Mouse (Mus musculus) intestine, embryonic 14.5 days (tissue): ENCODE results near the gene Sucla2. TPM values are rescaled to one million over a fixed set of nuclear protein-coding genes. Genes with fewer than 3 reads are reported as not detected.

Experiments used
- ATAC-seq: fragments of 200-750 bp; cut with Nextera tagmentation; replicated peaks from 2 replicates; pipeline ENCODE4 v1.8.0; 2017; ENCODE audit warnings: low read depth, moderate number of reproducible peaks, moderate TSS enrichment, moderate library complexity; ENCODE audit not compliant: low FRiP score, low TSS enrichment
- DNase-seq: peaks from one replicate; pipeline ENCODE4 v3.0.0-alpha.2; 2018; ENCODE audit warnings: low spot score
- H3K27ac ChIP-seq: fragments of 300-500 bp; sonication (generic); 2 replicates; pipeline ENCODE4 v1.5.1; 2014; ENCODE audit warnings: low read depth, mild to moderate bottlenecking, control low read depth
- H3K27me3 ChIP-seq: fragments of 300-500 bp; sonication (generic); replicated peaks from 2 replicates; pipeline ENCODE4 v1.6.1; 2014; ENCODE audit warnings: low read length, control low read depth; ENCODE audit not compliant: control insufficient read depth, insufficient read depth
- H3K36me3 ChIP-seq: fragments of 300-500 bp; sonication (generic); 2 replicates; pipeline ENCODE4 v1.6.1; 2014; ENCODE audit warnings: low read length, control low read depth; ENCODE audit not compliant: control insufficient read depth, insufficient read depth
- H3K4me1 ChIP-seq: fragments of 300-500 bp; sonication (generic); replicated peaks from 2 replicates; pipeline ENCODE4 v1.6.1; 2014; ENCODE audit warnings: low read length, control low read depth, mixed read lengths; ENCODE audit not compliant: control insufficient read depth, insufficient read depth
- H3K4me2 ChIP-seq: fragments of 300-500 bp; sonication (generic); 2 replicates; pipeline ENCODE4 v1.6.1; 2014; ENCODE audit warnings: low read length
- H3K4me3 ChIP-seq: fragments of 300-500 bp; sonication (generic); 2 replicates; pipeline ENCODE4 v1.5.1; 2014; ENCODE audit warnings: low read depth, low read length, control low read depth, mixed read lengths
- H3K9ac ChIP-seq: fragments of 300-500 bp; sonication (generic); 2 replicates; pipeline ENCODE4 v1.6.1; 2014; ENCODE audit warnings: mild to moderate bottlenecking, low read length
- H3K9me3 ChIP-seq: fragments of 300-500 bp; sonication (generic); 2 replicates; pipeline ENCODE4 v1.6.1; 2016; ENCODE audit warnings: low read length, control low read depth; ENCODE audit not compliant: control insufficient read depth
- WGBS: fragments of 180-500 bp; shearing (Covaris S2); extraction: QIAGEN DNeasy Blood & Tissue Kit; methylation state at CpG from one replicate; pipeline ENCODE4 v1.1.7; 2014; 5-methylcytosine and 5-hydroxymethylcytosine counted together
- polyA plus RNA-seq: library from polyadenylated mRNA; unstranded; fragments of >200 nt; fragmentation: Nextera tagmentation; extraction: Ambion mirVana; gene quantifications from 2 replicates; pipeline ENCODE4 v1.2.1, GENCODE M21; 2014

Gene Sucla2
- polyA plus RNA-seq, 1 experiment from 2014 or later = 110 TPM

- H3K9ac ChIP-seq = no peak overlapping the region
- H3K4me1 ChIP-seq = no peaks in the 10 kb centered on the region
- no peaks in the 10 kb centered on the region for H3K9me3 ChIP-seq
- H3K27ac ChIP-seq = no peak overlapping the region
- H3K4me3 ChIP-seq = no peak overlapping the region
- 76% methylated on average over 5 of the region's 5 CpGs for WGBS
- no peak for DNase-seq
- no peaks in the 10 kb centered on the region for H3K27me3 ChIP-seq
- no peak overlapping the region for H3K4me2 ChIP-seq
- ATAC-seq = no peak
- no peaks in the 10 kb centered on the region for H3K36me3 ChIP-seq
These were observed 38.5 kb upstream of the Sucla2 start for GRCm38 (mm10) chr14:73486641-73487040.

- H3K4me3 ChIP-seq = no peak overlapping the region
- H3K36me3 ChIP-seq = no peaks in the 10 kb centered on the region
- no peak for ATAC-seq
These were observed 31.8 kb upstream of the Sucla2 start for GRCm38 (mm10) chr14:73493356-73493755.

GRCm38 (mm10) chr14:73494122-73494521 is 31.0 kb upstream of the Sucla2 start:
- no peaks in the 10 kb centered on the region for H3K9me3 ChIP-seq
- no peaks in the 10 kb centered on the region for H3K27me3 ChIP-seq
- H3K27ac ChIP-seq = no peak overlapping the region
- no peak overlapping the region for H3K9ac ChIP-seq
- no peak overlapping the region for H3K4me3 ChIP-seq
- H3K4me2 ChIP-seq = no peak overlapping the region
- H3K4me1 ChIP-seq = no peaks in the 10 kb centered on the region
- WGBS = 72% methylated on average over 6 of the region's 6 CpGs
- DNase-seq (no peak), ATAC-seq (no peak)
- H3K36me3 ChIP-seq = no peaks in the 10 kb centered on the region

More at GRCm38 (mm10) chr14:73493356-73493755, 31.8 kb upstream of the Sucla2 start:
- H3K9ac ChIP-seq = no peak overlapping the region
- no peaks in the 10 kb centered on the region for H3K4me1 ChIP-seq
- 95% methylated on average over 6 of the region's 6 CpGs for WGBS
- no peaks in the 10 kb centered on the region for H3K27me3 ChIP-seq
- H3K27ac ChIP-seq = no peak overlapping the region
- H3K9me3 ChIP-seq = no peaks in the 10 kb centered on the region
- no peak overlapping the region for H3K4me2 ChIP-seq
- no peak for DNase-seq

GRCm38 (mm10) chr14:73495753-73496152 is 29.4 kb upstream of the Sucla2 start:
- no peaks in the 10 kb centered on the region for H3K27me3 ChIP-seq
- no peak overlapping the region for H3K27ac ChIP-seq
- WGBS = 74% methylated on average over 7 of the region's 7 CpGs
- ATAC-seq (no peak), DNase-seq (no peak)
- H3K4me1 ChIP-seq = no peaks in the 10 kb centered on the region
- H3K4me2 ChIP-seq = no peak overlapping the region
- no peaks in the 10 kb centered on the region for H3K36me3 ChIP-seq
- H3K9ac ChIP-seq = no peak overlapping the region
- no peak overlapping the region for H3K4me3 ChIP-seq
- no peaks in the 10 kb centered on the region for H3K9me3 ChIP-seq

GRCm38 (mm10) chr14:73501283-73501682 is 23.8 kb upstream of the Sucla2 start:
- no peaks in the 10 kb centered on the region for H3K27me3 ChIP-seq
- H3K27ac ChIP-seq = no peak overlapping the region
- 82% methylated on average over 9 of the region's 9 CpGs for WGBS
- ATAC-seq (no peak), DNase-seq (no peak)
- H3K9ac ChIP-seq = no peak overlapping the region
- no peaks in the 10 kb centered on the region for H3K4me1 ChIP-seq
- H3K4me3 ChIP-seq = no peak overlapping the region
- H3K4me2 ChIP-seq = no peak overlapping the region
- H3K9me3 ChIP-seq = no peaks in the 10 kb centered on the region
- H3K36me3 ChIP-seq = no peaks in the 10 kb centered on the region

- no peak for ATAC-seq
These were observed 23.4 kb upstream of the Sucla2 start for GRCm38 (mm10) chr14:73501721-73502120.

GRCm38 (mm10) chr14:73502591-73503184 is 22.4 kb upstream of the Sucla2 start:
- DNase-seq = no peak
- H3K4me3 ChIP-seq = no peak overlapping the region
- no peaks in the 10 kb centered on the region for H3K36me3 ChIP-seq
- H3K9ac ChIP-seq = no peak overlapping the region
- ATAC-seq = peak; percentile 83
- H3K27ac ChIP-seq = peak overlapping the region; percentile 52; the same call in 1 of the 2 replicates
- H3K4me2 ChIP-seq = no peak overlapping the region
- WGBS = 35% methylated on average over 7 of the region's 7 CpGs
- no peaks in the 10 kb centered on the region for H3K4me1 ChIP-seq
- no peaks in the 10 kb centered on the region for H3K27me3 ChIP-seq
- H3K9me3 ChIP-seq = no peaks in the 10 kb centered on the region

More at GRCm38 (mm10) chr14:73501721-73502120, 23.4 kb upstream of the Sucla2 start:
- Histone ChIP-seq H3K4me1 (no peaks in the 10 kb centered on the region), H3K9me3 (no peaks in the 10 kb centered on the region), H3K36me3 (no peaks in the 10 kb centered on the region), H3K4me2 (no peak overlapping the region), H3K4me3 (no peak overlapping the region), H3K27ac (no peak overlapping the region), H3K9ac (no peak overlapping the region), H3K27me3 (no peaks in the 10 kb centered on the region)
- DNase-seq = no peak
- WGBS = 46% methylated on average over 6 of the region's 6 CpGs

- H3K36me3 ChIP-seq = no peaks in the 10 kb centered on the region
- DNase-seq = no peak
- H3K27ac ChIP-seq = peak overlapping the region; percentile 52; the same call in 1 of the 2 replicates
- peak; percentile 67 for ATAC-seq
- no peak overlapping the region for H3K4me3 ChIP-seq
- H3K4me1 ChIP-seq = no peaks in the 10 kb centered on the region
- H3K9me3 ChIP-seq = no peaks in the 10 kb centered on the region
- 67% methylated on average over 13 of the region's 13 CpGs for WGBS
- no peak overlapping the region for H3K4me2 ChIP-seq
- no peak overlapping the region for H3K9ac ChIP-seq
- H3K27me3 ChIP-seq = no peaks in the 10 kb centered on the region
These were observed 21.7 kb upstream of the Sucla2 start for GRCm38 (mm10) chr14:73503237-73503933.

- Histone ChIP-seq H3K4me2 (no peak overlapping the region), H3K9me3 (no peaks in the 10 kb centered on the region), H3K9ac (no peak overlapping the region), H3K27ac (no peak overlapping the region), H3K4me1 (peaks cover 8% of the 10 kb centered on the region), H3K36me3 (no peaks in the 10 kb centered on the region), H3K4me3 (no peak overlapping the region), H3K27me3 (no peaks in the 10 kb centered on the region)
- DNase-seq (no peak), ATAC-seq (no peak)
- WGBS = 58% methylated on average over 8 of the region's 8 CpGs
These were observed 18.8 kb upstream of the Sucla2 start for GRCm38 (mm10) chr14:73506283-73506682.
